Mouse (Mus musculus): Measurements from ENCODE around the gene Pdss2.

GRCm38 (mm10) chr10:43322446-43323178, 101.3 kb downstream of the Pdss2 start:
- no peak for TF ChIP-seq CTCF (IDR thresholded peaks at IDR 0.05; ENCODE audit: low read depth, low read length)
- TF ChIP-seq POLR2AphosphoS5 (IDR thresholded peaks at IDR 0.05; ENCODE audit: insufficient replicate concordance, low read depth, low read length): no peak
- TF ChIP-seq TAL1 (conservative IDR thresholded peaks at IDR 0.05; ENCODE audit: low read depth, low read length): no peak
